Comparison of ENCODE assay signal across 15 mouse cellular contexts in the genomic region with DNA sequence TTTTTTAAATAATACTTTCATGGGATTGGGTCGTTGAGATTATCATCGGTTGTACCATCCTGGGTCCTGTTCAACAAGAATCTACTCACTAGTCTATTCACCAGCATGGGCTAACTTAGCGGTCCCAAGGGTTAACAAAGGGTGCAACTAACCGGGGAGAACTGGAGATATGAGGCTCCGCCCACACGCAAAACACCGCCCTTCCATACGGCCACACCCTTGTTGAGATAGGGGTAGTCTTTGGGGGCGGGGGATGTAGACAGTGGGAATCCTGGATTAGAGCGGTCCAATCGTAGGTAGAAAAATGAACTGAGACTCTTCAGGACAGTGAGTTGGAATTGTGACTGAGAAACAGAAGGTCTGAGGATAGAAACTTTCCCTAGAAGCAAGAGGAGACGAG. TPM values are rescaled to one million over a fixed set of nuclear protein-coding genes. Genes with fewer than 3 reads are reported as not detected.
DNase-seq lines count a peak whose midpoint lies in the region; ATAC-seq and TF ChIP-seq lines count a peak whose summit lies in the region.
"Had no signal": no experiment of that assay in that cellular context is flagged by ENCODE, and none has a peak within 500 bp of the region (broad histone marks: within the 10 kb centered on the region; RNA-seq: fewer than 3 reads in every experiment).

No protein-coding gene starts in this region.

- no peak overlapping the region for H3K4me3 ChIP-seq in embryonic facial prominence, embryonic 15.5 days (replicated peaks)
- H3K4me3 ChIP-seq in embryonic facial prominence, embryonic 10.5 days, result no peak overlapping the region
- no peak overlapping the region for H3K4me3 ChIP-seq in limb, embryonic 15.5 days
- H3K4me3 ChIP-seq in limb, embryonic 10.5 days, result no peak overlapping the region
- H3K4me3 ChIP-seq in myocyte, result no peak overlapping the region
- H3K4me3 ChIP-seq: forebrain, embryonic 10.5 days; midbrain, embryonic 12.5 days; stomach, embryonic 15.5 days had no signal

- no peak for DNase-seq in embryonic facial prominence, embryonic 10.5 days (ENCODE audit: low spot score)
- DNase-seq in limb, embryonic 10.5 days (ENCODE audit: low spot score), result no peak
- DNase-seq in thymus, postnatal 25 days, result no peak
- DNase-seq in kidney, adult 8-10 months, result no peak
- DNase-seq: adrenal gland, postnatal 14 days; cerebellum, postnatal 10 days; lung, postnatal 36 days; spleen, adult 18-20 months had no signal

- no peaks in the 10 kb centered on the region for H3K27me3 ChIP-seq in embryonic facial prominence, embryonic 15.5 days
- no peaks in the 10 kb centered on the region for H3K27me3 ChIP-seq in embryonic facial prominence, embryonic 10.5 days (replicated peaks; ENCODE audit: low read depth, poor library complexity, severe bottlenecking)
- no peaks in the 10 kb centered on the region for H3K27me3 ChIP-seq in limb, embryonic 15.5 days
- no peaks in the 10 kb centered on the region for H3K27me3 ChIP-seq in limb, embryonic 10.5 days (ENCODE audit: low read depth, poor library complexity, severe bottlenecking)
- H3K27me3 ChIP-seq in myocyte (ENCODE audit: control insufficient read depth, insufficient read depth, insufficient read length), result no peaks in the 10 kb centered on the region
- H3K27me3 ChIP-seq: midbrain, embryonic 12.5 days; stomach, embryonic 15.5 days had no signal

- no peaks in the 10 kb centered on the region for H3K36me3 ChIP-seq in embryonic facial prominence, embryonic 15.5 days
- no peaks in the 10 kb centered on the region for H3K36me3 ChIP-seq in embryonic facial prominence, embryonic 10.5 days (replicated peaks)
- no peaks in the 10 kb centered on the region for H3K36me3 ChIP-seq in limb, embryonic 15.5 days
- no peaks in the 10 kb centered on the region for H3K36me3 ChIP-seq in limb, embryonic 10.5 days
- peaks cover 2% of the 10 kb centered on the region for H3K36me3 ChIP-seq in myocyte (ENCODE audit: control insufficient read depth, insufficient read depth)
- H3K36me3 ChIP-seq: forebrain, embryonic 10.5 days; midbrain, embryonic 12.5 days; stomach, embryonic 15.5 days had no signal

- H3K9me3 ChIP-seq in embryonic facial prominence, embryonic 15.5 days (replicated peaks), result no peaks in the 10 kb centered on the region
- no peaks in the 10 kb centered on the region for H3K9me3 ChIP-seq in embryonic facial prominence, embryonic 10.5 days
- H3K9me3 ChIP-seq in limb, embryonic 15.5 days, result no peaks in the 10 kb centered on the region
- H3K9me3 ChIP-seq in limb, embryonic 10.5 days (replicated peaks), result no peaks in the 10 kb centered on the region
- H3K9me3 ChIP-seq: forebrain, embryonic 10.5 days; midbrain, embryonic 12.5 days; stomach, embryonic 15.5 days had no signal

- WGBS in embryonic facial prominence, embryonic 15.5 days, result 82% methylated on average over 12 of the region's 12 CpGs
- WGBS in embryonic facial prominence, embryonic 10.5 days, result 85% methylated on average over 12 of the region's 12 CpGs
- WGBS in limb, embryonic 15.5 days, result 79% methylated on average over 12 of the region's 12 CpGs
- 86% methylated on average over 12 of the region's 12 CpGs for WGBS in limb, embryonic 10.5 days

- 0 out of 2 replicates have a peak overlapping the region, but pooled peaks have one; percentile 39 for H3K27ac ChIP-seq in embryonic facial prominence, embryonic 15.5 days (replicated peaks)
- H3K27ac ChIP-seq in embryonic facial prominence, embryonic 10.5 days (replicated peaks), result no peak overlapping the region
- H3K27ac ChIP-seq in limb, embryonic 15.5 days, result 0 out of 2 replicates have a peak overlapping the region, but pooled peaks have one; percentile 30
- no peak overlapping the region for H3K27ac ChIP-seq in limb, embryonic 10.5 days
- H3K27ac ChIP-seq: forebrain, embryonic 10.5 days; midbrain, embryonic 12.5 days had no signal

- H3ac ChIP-seq in myocyte (ENCODE audit: control insufficient read depth, insufficient read length), result no peak overlapping the region

- H3K9ac ChIP-seq in embryonic facial prominence, embryonic 15.5 days, result no peak overlapping the region
- no peak overlapping the region for H3K9ac ChIP-seq in limb, embryonic 15.5 days
- H3K9ac ChIP-seq: midbrain, embryonic 12.5 days; stomach, embryonic 15.5 days had no signal

- no peak for TF ChIP-seq POLR2A in myocyte (IDR thresholded peaks at IDR 0.05; ENCODE audit: insufficient read length, low read depth)

- H3K79me2 ChIP-seq in myocyte (ENCODE audit: control insufficient read depth, insufficient read depth), result peaks cover 100% of the 10 kb centered on the region

- H3K4me1 ChIP-seq in embryonic facial prominence, embryonic 15.5 days, result no peaks in the 10 kb centered on the region
- peaks cover 6% of the 10 kb centered on the region; the same call in 1 of the 2 replicates for H3K4me1 ChIP-seq in embryonic facial prominence, embryonic 10.5 days
- H3K4me1 ChIP-seq in limb, embryonic 15.5 days, result 0 out of 2 replicates have a peak, but pooled peaks cover 4% of the 10 kb centered on the region
- no peaks in the 10 kb centered on the region for H3K4me1 ChIP-seq in limb, embryonic 10.5 days
- H3K4me1 ChIP-seq: forebrain, embryonic 10.5 days; stomach, embryonic 15.5 days had no signal

- ATAC-seq in embryonic facial prominence, embryonic 15.5 days (ENCODE audit: insufficient number of reproducible peaks, low FRiP score, low TSS enrichment, low read depth), result no peak
- ATAC-seq in limb, embryonic 15.5 days (ENCODE audit: insufficient number of reproducible peaks, low FRiP score, low TSS enrichment, low read depth), result no peak
- peak; percentile 55; the same call in 1 of the 2 replicates for ATAC-seq in erythroid progenitor cell, adult 5-6 weeks (replicated peaks; ENCODE audit: low FRiP score, poor library complexity, severe bottlenecking)

- no peak overlapping the region for H3K4me2 ChIP-seq in embryonic facial prominence, embryonic 15.5 days (replicated peaks)
- H3K4me2 ChIP-seq in limb, embryonic 15.5 days, result no peak overlapping the region
- peak overlapping the region; percentile 39 for H3K4me2 ChIP-seq in myocyte (ENCODE audit: low read depth)
- H3K4me2 ChIP-seq: midbrain, embryonic 12.5 days; stomach, embryonic 15.5 days had no signal

TF ChIP-seq in myocyte, 11 proteins besides CTCF, POLR2A, EP300 and RAD21:
- TF ChIP-seq TCF3 (IDR thresholded peaks at IDR 0.05; ENCODE audit: insufficient read length, low read depth) (no peak), REST (IDR thresholded peaks at IDR 0.05; ENCODE audit: insufficient read depth, insufficient read length) (no peak), CEBPB (IDR thresholded peaks at IDR 0.05; ENCODE audit: insufficient read depth, poor library complexity, severe bottlenecking) (no peak), TCF12 (IDR thresholded peaks at IDR 0.05; ENCODE audit: insufficient read depth, poor library complexity, severe bottlenecking) (no peak), SRF (IDR thresholded peaks at IDR 0.05; ENCODE audit: control insufficient read depth, insufficient read length, low read depth) (no peak), USF1 (IDR thresholded peaks at IDR 0.05; ENCODE audit: low read depth) (no peak), MYOD1 (IDR thresholded peaks at IDR 0.05; ENCODE audit: control insufficient read depth in 1 of 3, insufficient read length in 2 of 3, low read depth in 2 of 3) (no peak), MAX (IDR thresholded peaks at IDR 0.05; ENCODE audit: low read depth) (no peak), POLR2AphosphoS2 (IDR thresholded peaks at IDR 0.05; ENCODE audit: insufficient read length, low read depth) (no peak), E2F4 (IDR thresholded peaks at IDR 0.05; ENCODE audit: insufficient read depth) (no peak), MYOG (IDR thresholded peaks at IDR 0.05; ENCODE audit: control insufficient read depth in 1 of 3, insufficient read depth in 1 of 3, insufficient read length in 2 of 3, low read depth in 2 of 3) (no peak)

RNA-seq across cellular contexts. Expression of gene Ank, which starts 10.2 kb away (rescaled TPM):
- 21.8 and 23.3 TPM in 2 replicates for polyA plus RNA-seq in embryonic facial prominence, embryonic 15.5 days (2015; fragmentation: Nextera tagmentation; extraction: Ambion mirVana)
- 5.9 and 6.2 TPM in 2 replicates for polyA plus RNA-seq in embryonic facial prominence, embryonic 10.5 days (2016; fragmentation: Nextera tagmentation; extraction: Ambion mirVana)
- 16.3 and 16.9 TPM in 2 replicates for polyA plus RNA-seq in limb, embryonic 15.5 days (2015; fragmentation: Nextera tagmentation; extraction: Ambion mirVana)
- polyA plus RNA-seq in limb, embryonic 10.5 days (2016; fragmentation: Nextera tagmentation; extraction: Ambion mirVana), result 3.1 and 3.2 TPM in 2 replicates
- total RNA-seq in erythroid progenitor cell, adult 5-6 weeks (2015; ENCODE audit: low replicate concordance), result 137 and 158 TPM in 2 replicates
- total RNA-seq in erythroid progenitor cell, adult 5-6 weeks (2017; ENCODE audit: low replicate concordance), result 64.9 and 79.8 TPM in 2 replicates
- polyA plus RNA-seq in myocyte (2012; fragmentation: generic; extraction: Trizol), result 103 TPM

Comparison
In these comparisons a context has a peak if more than half of its experiments do, and no peak if none do; other contexts are left out.
1. H3K27ac ChIP-seq: peak in embryonic facial prominence, embryonic 15.5 days (single experiment) and limb, embryonic 15.5 days (single experiment); none in embryonic facial prominence, embryonic 10.5 days (single experiment) and limb, embryonic 10.5 days (single experiment).